Mouse (Mus musculus): Measurements from ENCODE around the gene Trim37. TPM values are rescaled to one million over a fixed set of nuclear protein-coding genes. Genes with fewer than 3 reads are reported as not detected.

Gene Trim37
- total RNA-seq (2021): 100 to 1,000 TPM; 160 to 169 TPM
- long read RNA-seq, full-length matches to known transcripts: 47 of 89 reads
- long read RNA-seq, partial matches to known transcripts: 9 of 89 reads
- long read RNA-seq, other reads (novel, unspliced or antisense): 33 of 89 reads

GRCm38 (mm10) chr11:87126824-87127816 is at the start of gene Trim37:
TSS of gene Trim37 (plus strand) at chr11:87127077.
- DNase-seq (ENCODE audit: low spot score in 2 of 2): peak; percentile 80 to 91

GRCm38 (mm10) chr11:87083712-87084111 is 43.2 kb upstream of the Trim37 start:
- DNase-seq (ENCODE audit: low spot score in 2 of 2): no peak

DNA sequence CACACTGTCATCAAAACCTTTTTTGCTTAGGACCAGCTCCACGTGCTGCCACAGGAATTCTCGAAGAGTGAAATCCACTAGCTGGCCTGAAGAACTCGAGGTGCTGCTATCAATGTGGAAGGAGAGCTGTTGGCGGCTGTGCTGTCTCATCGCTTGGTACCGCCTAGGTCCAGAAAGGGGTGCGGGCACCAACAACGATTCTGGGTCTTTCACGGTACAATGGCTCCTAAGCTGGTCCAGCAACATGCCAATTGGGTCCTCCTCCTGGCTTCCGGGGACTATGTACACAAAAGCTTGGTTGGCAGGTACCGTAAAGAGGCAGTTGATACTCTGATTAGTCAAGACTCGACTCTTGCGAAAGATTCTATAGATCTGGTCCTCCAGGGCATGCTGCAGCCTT is 41.4 kb upstream of the Trim37 start:
- no peak for DNase-seq (ENCODE audit: low spot score in 2 of 2)

DNA sequence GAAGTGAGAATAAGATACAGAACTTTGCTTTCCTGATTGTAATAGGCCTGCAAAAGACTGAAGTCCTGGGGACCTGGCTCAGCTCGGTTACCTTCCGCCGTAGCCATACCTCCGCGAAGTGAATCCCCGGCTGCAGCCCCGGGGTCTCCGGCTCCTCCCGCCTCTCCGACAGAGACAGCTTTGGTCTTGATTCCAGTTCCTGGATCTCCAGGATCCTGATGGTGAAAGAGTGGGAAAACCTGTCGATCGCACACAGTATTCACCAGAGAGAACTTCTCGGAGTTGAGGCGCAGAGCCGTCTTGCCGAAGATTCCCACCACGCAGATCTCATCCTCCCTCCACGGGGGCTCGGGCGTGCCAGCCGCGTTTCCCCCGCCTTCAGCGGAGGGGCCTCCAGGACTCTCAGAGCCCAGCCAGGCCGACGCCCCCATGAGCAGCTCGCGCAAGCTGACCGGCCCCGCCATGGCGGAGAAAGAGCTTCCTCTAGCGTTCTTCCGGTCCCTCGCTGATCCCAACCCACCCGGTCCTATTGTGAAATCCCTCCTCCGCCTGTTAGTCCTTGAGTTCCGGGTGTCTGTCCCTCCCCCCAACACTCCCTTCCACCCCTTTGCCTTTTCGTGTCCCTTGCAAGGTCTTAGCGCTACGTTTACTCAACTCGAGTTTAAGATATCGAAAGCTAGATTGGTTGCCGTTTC is 40.4 kb upstream of the Trim37 start, which contains the start of gene Smg8:
TSS of gene Smg8 (minus strand) at position 485 of the 695 bp plus-strand sequence.
- peak; percentile 74 to 84 for DNase-seq (ENCODE audit: low spot score in 2 of 2)

DNA sequence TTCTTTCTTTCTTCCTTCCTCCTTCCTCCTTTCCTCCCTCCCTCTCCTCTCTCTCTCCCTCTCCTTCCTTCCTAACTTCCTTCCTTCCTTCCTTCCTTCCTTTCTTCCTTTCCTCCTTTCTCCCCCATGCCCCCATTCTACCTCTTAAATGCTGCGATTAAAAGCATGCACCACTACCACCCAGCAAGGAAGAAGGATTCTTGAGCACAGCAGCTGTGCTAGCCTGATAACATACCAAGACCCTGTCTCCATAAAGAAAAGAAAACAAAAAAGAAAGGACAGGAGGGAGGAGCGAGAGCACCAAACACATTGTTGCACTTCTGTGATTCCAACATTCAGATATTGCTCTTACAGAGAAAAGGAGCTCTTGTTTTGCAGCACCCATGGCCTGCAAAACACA is 39.7 kb upstream of the Trim37 start:
- DNase-seq (ENCODE audit: low spot score in 2 of 2): no peak

- DNase-seq (ENCODE audit: low spot score in 2 of 2): no peak
Measured at GRCm38 (mm10) chr11:87108409-87108754, 18.5 kb upstream of the Trim37 start, which contains the start of gene Prr11. TSS of gene Prr11 (minus strand) at chr11:87108708.

- peak; percentile 96 for DNase-seq (ENCODE audit: low spot score in 2 of 2)
Measured at GRCm38 (mm10) chr11:87108755-87109518, 17.9 kb upstream of the Trim37 start, which contains the start of gene Ska2. TSS of gene Ska2 (plus strand) at chr11:87109234.

- no peak for DNase-seq (ENCODE audit: low spot score in 2 of 2)
Measured at GRCm38 (mm10) chr11:87109519-87110171, 17.2 kb upstream of the Trim37 start.

- DNase-seq (ENCODE audit: low spot score in 2 of 2): no peak
Measured at GRCm38 (mm10) chr11:87110172-87110909, 16.5 kb upstream of the Trim37 start.

DNA sequence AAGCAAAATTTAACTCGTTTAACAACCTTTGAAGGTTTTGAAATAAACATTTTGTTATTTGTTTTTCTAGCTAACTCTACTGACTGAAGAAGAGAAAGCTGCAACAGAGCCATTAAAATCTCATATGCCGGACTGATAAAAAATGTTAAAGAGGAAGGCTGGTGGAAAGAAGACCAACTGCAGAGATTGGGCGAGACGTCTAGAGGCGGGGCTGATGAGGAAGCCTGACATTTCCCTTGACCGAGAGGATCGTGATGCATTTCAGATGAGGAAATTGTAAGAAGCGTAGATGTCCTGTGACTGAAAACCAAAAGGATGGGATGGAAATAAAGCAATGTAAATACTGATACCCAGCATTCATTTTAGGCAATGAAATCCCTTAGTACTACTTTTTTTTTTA is 5.0 kb upstream of the Trim37 start:
- DNase-seq (ENCODE audit: low spot score in 2 of 2): no peak

DNA sequence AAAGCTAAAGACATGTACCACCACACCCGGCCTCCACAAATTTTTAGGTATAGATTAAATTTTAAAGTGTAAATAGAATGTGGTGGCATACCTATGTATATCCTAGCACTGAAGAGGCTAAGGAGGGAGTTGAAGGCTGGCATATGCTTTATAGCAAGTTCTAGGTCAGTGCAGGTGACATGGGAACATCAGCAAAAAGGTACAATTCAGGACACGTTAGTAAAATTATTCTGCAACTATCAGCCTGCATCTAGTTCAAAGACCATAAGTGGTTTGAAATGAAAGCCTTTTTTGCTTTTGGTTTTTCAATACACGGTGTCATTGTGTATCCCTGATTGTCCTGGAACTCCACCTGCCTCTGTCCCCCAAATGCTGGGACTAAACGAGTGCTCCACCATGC is 1.3 kb upstream of the Trim37 start:
- DNase-seq (ENCODE audit: low spot score in 2 of 2): no peak

GRCm38 (mm10) chr11:87126281-87126823 is 525 bp upstream of the Trim37 start:
- DNase-seq (ENCODE audit: low spot score in 2 of 2): peak in 1 of 2 experiments; percentile 12

DNA sequence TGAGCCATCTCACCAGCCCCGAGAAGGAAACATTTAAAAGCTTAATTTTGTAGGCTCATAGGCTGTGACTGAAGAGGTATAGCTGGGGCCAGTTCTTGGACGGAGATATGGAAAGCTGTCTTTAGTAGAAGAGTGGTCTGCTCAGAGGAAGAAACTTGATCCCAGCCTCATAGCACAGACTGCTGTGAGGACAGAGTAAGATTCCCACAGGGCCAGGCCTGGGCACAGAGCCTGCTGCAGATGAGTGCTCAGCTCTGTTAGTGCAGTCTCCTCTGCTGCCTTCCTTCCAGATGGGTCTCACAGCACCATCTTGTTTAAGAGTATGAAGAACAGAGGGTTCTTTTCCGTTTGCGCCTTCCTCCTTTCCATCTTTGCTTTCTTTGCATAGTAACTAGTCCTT is 9.4 kb downstream of the Trim37 start:
- no peak for DNase-seq (ENCODE audit: low spot score in 2 of 2)

DNA sequence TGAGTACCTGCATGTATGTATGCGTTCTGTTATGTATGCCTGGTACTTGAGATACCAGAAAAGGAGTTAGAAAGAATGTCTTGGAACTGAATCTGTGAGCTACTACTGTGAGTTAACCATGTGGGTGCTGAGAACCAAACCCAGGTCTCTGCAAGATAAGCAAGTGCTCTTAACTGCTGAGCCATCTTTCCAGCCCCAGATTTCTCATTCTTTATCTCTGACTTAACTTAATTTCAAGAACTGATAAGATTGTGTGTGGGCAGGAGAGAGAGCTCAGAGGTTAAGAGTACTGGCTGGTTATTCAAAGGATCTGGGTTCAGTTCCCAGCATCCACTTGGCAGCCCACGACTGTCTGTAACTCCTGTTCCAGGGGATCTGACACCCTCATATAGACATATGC is 31.1 kb downstream of the Trim37 start:
- DNase-seq (ENCODE audit: low spot score in 2 of 2): no peak

DNA sequence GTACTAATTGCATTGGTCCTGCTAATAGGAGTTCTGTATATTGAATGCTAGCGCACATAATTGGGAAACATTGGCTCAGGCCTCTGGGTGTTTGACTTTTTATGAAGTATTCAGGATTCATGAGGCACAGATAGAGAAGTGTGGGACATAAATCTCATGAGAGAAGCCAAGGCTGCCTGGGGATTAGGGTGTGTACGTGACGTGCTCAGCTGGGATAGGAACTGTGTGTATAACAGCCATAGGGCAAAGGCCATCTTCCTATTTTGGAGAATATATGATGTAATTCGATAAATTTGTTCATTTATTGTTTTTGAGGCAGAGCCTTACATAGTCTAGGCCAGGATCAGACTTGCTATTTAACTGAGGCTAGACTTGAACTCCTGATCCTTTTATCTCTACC is 35.8 kb downstream of the Trim37 start:
- DNase-seq (ENCODE audit: low spot score in 2 of 2): no peak

DNA sequence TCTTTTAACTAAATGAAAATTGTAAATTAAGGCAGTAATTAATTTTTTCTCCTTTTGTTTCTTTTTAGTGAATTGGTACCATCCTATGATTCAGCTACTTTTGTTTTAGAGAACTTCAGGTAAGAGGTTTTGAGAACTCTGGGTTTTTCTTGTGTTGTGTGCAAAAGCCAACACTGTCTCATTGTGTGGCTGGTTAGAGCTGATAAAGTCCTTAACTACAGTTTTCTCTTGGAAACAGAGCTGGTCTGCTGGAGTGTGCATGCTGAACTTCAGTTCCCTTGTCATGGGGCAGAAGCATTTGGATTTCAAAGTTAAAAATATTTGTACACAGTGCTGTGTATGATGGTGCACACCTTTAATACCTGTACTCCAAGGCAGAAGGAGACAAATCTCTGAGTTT is 36.9 kb downstream of the Trim37 start:
- no peak for DNase-seq (ENCODE audit: low spot score in 2 of 2)

DNA sequence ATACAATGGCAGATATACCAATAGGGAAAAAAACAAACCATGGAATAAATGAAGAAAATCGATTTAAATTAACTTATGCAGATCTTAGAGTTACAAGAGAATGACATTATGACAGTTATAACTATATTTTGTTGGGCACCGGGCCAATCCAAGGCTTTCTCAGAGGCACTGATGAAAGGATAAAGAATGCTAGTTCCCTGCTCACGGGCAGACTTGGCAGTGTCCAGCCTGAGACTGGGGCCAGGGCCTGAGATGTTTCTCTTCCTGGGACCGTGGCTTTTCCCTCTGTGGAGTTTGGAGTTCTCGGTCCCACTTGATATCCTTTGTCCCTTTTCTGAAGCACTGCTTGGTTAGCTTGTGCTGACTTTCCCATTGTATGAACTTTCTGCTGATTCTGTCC is 46.7 kb downstream of the Trim37 start:
- DNase-seq (ENCODE audit: low spot score in 2 of 2): no peak

GRCm38 (mm10) chr11:87175031-87175430 is 48.2 kb downstream of the Trim37 start:
- no peak for DNase-seq (ENCODE audit: low spot score in 2 of 2)

DNA sequence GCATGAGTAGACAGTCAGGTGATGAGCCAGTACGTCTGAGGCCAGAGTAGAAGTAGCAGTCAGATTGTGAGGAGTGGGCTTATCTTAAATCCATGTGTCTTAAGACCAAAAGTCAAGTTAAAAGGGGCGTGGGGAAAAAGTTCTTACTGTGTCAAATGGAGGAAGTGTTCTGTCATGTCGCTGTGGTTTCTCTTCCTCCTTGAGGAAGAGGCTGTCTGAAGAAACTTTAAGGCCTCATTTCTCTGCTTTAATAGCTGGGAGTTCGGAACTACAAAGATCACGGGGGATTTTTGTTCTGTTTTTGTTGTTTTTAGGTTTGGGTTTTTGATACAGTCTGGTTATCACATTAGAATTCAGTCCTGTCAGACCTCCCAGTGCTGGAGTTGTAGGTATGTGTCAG is 85.4 kb downstream of the Trim37 start:
- no peak for DNase-seq (ENCODE audit: low spot score in 2 of 2)

- DNase-seq (ENCODE audit: low spot score in 2 of 2): no peak
Measured at GRCm38 (mm10) chr11:87222686-87223085, 95.8 kb downstream of the Trim37 start.
